Mouse (Mus musculus): ENCODE measurements around the gene Bcam.
A peak's percentile ranks its signal among the peaks of the same experiment; 100 is the strongest.
"Not testable (repeated sequence)": the region's sequence is repeated elsewhere in the genome, so short reads cannot be mapped to it uniquely, and the experiment has no call there.

Bcam gene

DNA sequence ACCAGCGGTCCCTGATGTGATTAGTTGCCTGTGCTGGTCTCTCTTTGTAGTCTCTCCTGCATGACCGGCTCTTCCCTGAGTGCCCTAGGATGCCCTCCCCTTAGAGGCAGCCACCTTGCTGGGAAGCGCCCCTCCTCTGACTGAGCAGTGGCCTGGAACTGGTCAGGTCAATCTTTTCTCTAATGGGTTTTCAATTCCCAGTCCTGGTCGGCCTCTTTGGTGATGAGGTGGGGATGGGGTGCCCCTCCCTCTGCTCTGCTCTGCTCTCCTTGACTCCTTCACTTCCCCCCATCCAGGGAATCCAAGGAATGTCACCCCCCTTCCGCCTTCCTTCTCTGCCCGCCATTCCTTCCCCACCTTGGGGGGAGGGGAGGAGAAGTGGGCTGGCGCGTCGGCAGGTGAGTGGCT, at the start of gene Bcam:
Bcam (minus strand) TSS at position 33 of the 408 bp plus-strand sequence.
- DNase-seq (ENCODE audit: extremely low read depth, low read depth): no peak

DNA sequence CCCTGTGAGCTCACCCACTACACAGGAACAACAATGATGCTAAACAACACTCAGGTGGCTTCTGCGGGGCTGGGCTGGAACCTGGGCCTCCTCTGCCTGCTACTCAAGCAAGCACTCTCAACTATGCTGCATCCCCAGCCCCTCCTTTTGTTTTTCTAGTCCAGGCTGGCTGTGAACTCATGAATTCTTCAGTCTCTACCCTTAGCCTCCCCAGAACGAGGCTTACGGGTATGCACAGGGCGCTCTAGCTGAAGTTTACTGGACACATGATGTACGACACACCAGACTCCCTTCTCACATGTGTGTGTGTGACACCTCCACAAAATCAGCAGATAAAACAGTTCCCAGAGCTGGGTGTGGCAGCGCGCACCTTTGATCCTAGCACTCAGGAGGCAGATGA, 48.1 kb upstream of the Bcam start:
- no peak for DNase-seq (ENCODE audit: extremely low read depth, low read depth)

DNA sequence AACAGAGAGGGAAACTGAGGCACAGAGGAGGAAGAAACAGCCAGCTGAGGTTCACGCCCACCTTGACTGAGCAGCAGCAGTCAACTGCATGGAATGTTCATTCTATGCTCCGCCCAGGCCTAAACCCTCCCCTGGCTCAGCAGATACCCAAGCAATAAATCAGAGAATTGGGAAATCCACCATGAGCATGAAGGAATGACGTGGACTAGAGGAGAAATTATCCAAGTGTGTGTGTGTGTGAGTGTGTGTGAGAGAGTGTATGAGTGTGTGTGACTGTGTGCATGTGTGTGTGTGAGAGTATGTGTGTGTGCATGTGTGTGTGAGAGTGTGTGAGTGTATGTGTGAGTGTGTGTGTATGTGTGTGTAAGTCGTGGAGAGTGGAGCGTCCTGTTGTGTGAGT, 47.6 kb upstream of the Bcam start:
- no peak for DNase-seq (ENCODE audit: extremely low read depth, low read depth)

GRCm38 (mm10) chr7:19817382-19818105, 46.7 kb upstream of the Bcam start:
- no peak for DNase-seq (ENCODE audit: extremely low read depth, low read depth)

GRCm38 (mm10) chr7:19816224-19816771, 45.5 kb upstream of the Bcam start:
- DNase-seq (ENCODE audit: extremely low read depth, low read depth): peak; percentile 76

GRCm38 (mm10) chr7:19815296-19816223, 44.7 kb upstream of the Bcam start:
- no peak for DNase-seq (ENCODE audit: extremely low read depth, low read depth)

DNA sequence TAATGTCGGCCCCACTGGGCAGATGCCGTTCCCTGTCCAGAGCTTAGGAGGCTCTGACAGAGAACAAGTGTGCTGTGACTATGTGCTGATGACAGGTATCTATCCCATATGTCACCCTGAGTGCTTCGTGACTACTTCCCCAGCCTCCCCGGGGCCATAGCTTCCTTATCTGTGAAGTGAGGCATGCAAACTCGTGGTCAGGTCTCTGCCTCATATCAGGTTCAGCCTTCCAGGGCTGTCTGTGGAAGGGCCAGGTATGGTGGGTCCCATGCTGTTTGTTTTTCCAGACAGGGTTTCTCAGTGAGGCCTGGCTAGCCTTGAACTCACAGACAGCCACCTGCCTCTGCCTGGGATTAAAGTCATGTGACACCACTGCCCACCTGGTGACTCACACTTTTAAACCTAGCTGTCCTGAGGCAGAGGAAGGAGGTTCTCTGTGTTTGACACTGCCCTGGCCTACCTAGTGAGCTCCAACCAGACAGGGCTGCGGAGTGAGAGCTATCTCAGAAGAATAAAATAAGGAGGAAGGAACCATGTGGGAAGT, 42.8 kb upstream of the Bcam start:
- DNase-seq (ENCODE audit: extremely low read depth, low read depth): peak; percentile 64

GRCm38 (mm10) chr7:19813161-19813560, 42.3 kb upstream of the Bcam start:
- no peak for DNase-seq (ENCODE audit: extremely low read depth, low read depth)

DNA sequence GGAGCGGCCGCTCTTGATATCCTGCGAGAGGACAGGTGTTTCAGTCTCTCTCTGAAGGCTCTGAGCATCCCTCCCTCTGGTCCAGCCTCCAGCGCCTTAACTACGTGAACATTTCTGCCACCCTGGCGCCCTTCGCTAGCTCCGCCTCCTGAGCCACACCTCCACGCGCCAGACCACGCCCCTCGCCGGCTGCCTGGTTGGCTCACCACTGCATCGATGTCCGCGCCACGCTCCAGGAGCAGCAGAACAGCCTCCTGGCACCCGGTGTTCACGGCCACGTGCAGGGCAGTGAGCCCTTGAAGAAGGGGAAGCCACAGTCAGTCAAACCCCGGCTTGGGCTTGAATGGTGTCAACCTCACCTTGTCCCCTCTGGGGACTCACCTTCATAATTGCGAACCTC, 40.3 kb upstream of the Bcam start:
- DNase-seq (ENCODE audit: extremely low read depth, low read depth): no peak

DNA sequence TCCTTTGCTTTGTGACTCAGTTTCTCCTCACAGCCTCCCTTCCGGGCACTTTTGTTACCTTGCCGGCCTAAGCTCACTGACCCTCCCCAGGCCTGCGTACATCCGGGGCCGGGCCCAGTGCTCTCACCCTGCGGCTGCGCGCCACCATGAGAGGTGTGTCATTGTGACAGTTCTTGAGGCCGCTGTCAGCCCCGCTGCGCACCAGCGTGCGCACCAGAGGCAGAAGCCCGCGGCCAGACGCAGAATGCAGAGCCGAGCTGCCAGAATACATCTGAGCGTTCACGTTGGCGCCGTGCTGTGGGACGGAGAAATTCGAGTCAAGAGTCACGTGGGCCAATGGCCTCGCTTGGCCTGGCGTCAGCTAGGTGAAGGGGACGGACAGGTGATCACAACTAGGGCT, 38.6 kb upstream of the Bcam start:
- DNase-seq (ENCODE audit: extremely low read depth, low read depth): no peak

DNA sequence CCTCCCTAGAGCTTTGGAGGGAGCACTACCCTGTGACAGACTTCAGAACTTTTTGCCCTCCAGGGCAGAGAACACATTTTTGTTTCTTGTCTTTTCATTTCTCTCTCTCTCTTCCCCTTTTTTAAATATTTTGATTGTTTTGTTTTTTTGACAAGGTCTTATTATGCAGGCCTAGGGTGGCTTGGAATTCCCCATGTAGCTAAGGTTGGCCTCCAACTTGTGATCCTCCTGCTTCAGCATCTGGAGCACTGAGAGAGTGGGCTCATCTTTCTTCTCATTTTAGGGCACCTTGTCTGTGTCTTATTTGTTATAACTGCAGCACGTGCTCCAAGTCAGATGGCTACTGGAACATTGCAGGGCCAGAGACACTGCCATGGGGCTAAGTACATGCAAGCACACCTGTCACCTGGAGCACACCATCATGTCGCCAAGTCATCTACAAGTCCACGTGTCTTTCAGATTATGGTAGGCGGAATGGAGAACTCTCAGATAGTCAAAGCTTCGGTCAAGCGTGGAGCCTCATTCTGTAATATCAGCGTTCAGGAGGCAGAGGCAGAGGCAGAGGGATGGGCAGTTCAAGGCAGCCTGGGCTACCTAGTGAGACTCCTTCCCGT, 35.6 kb upstream of the Bcam start:
- DNase-seq (ENCODE audit: extremely low read depth, low read depth): no peak

DNA sequence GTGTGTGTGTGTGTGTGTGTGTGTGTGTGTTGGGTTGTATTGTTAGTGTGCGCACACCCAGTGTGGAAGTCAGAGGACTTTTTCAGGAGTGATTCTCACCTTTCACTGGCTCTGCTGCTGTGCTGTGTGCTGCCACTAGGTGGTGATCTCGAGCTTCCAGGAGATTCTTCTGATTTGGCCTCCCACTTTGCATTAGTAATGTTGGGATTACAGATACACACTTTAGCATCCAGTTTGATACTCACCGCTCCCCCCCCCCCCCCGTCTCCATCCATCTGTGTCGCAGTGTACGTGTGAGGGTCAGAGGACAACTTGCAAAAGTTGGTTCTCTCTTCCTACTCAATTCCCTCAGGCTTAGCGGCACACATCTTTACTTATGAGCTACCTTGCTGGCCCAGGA, 32.2 kb upstream of the Bcam start:
- DNase-seq (ENCODE audit: extremely low read depth, low read depth): no peak

- no peak for DNase-seq (ENCODE audit: extremely low read depth, low read depth)
These were observed 29.9 kb upstream of the Bcam start for GRCm38 (mm10) chr7:19800764-19801163.

- DNase-seq (ENCODE audit: extremely low read depth, low read depth): peak; percentile 59
These were observed 26.1 kb upstream of the Bcam start, which contains the start of gene Cblc for GRCm38 (mm10) chr7:19796697-19797588. TSS of gene Cblc (minus strand) at chr7:19796809.

DNA sequence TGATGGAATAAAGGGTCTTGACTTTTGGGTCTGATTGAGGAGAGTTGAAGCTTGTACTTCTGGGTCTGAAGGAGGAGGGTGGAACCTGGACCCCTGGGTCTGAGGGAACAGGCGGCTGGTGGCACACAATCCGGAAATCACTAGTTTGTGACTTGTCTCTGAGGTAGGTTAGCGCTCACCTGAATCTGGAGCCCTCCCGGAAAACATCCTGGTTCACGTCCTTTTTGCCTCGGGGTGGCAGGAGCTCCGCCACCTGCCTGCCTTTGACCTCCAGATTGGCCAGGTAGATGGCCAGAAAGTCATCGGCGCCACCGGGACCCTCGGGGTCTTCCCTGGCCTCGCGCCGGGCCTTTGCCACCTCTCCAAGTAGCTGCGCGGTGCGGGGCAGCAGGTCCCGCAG, 25.4 kb upstream of the Bcam start:
- no peak for DNase-seq (ENCODE audit: extremely low read depth, low read depth)

DNA sequence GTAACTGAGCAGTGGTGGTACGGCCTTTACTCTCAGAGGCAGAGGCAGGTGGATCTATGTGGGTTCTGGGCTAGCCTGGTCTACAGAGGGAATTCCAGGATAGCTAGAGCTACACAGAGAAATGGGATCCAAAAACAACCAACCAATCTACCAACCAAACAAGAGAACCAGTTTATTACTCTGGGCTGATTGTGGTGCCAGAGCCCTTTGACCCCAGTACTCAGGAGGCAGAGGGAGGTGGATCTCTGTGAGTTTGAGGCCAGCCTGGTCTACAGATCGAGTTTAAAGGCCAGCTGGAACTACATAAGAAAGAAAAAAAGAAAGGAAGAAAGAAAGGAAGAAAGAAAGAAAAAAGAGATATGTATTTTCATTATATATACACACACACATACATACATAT, 24.4 kb upstream of the Bcam start:
- DNase-seq (ENCODE audit: extremely low read depth, low read depth): no peak

DNA sequence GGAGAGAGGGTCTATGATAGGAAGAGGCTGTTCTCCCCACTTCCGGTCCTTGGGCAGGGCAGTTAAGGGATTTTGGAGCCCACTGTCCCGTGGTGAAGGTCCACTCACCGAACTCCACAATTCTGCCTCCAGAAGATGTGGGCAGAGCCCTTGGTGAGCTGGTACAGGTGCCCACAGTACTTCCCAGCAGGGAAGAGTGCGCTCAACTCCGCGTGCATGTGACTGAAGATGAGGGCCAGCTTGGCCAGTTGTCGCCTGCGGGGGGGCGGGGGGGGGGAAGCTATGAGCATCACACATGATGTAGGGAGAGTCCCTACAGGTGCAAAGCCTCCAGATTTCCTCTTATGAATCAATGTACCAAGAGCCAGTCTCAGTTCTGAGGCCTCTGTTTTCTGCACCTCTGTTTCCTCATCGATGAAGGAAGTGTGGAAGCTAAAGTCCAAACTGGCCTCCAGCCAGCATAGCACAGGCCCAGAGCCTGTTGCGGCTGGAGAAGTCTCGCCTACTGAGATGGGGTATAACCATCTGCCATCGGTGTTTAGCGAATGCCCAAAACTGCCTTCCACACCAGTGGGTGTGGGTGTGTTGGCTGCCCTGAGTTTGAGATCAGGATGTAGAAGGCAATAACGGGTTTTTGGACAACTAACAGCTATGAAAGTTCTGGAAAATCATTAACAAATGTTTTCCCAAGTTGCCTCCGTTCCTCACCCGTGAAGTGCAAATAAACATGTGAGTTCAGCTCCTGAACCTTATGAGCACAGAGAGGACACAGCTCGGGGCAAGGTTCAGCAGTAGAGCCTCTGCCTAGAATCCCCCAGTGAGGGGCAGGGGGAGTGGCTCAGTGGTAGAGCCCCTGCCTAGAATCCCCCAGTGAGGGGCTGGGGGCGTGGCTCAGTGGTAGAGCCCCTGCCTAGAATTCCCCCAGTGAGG, 22.1 kb upstream of the Bcam start:
- no peak for DNase-seq (ENCODE audit: extremely low read depth, low read depth)

DNA sequence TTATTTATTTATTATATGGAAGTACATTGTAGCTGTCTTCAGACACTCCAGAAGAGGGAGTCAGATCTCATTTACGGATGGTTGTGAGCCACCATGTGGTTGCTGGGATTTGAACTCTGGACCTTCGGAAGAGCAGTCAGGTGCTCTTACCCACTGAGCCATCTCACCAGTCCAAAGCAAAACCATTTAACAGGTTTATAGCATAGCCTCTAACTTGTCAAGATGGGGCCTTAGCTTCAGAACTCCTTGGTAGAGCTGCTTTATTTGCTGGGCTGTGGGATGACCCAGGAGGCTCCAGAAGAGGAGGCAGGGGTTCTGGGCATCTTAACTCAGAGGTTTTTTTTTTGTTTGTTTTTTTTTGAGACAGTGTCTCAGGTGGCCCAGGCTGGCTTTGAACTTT, 20.7 kb upstream of the Bcam start:
- DNase-seq (ENCODE audit: extremely low read depth, low read depth): not testable (repeated sequence)

- DNase-seq (ENCODE audit: extremely low read depth, low read depth): no peak
These were observed 19.1 kb upstream of the Bcam start for GRCm38 (mm10) chr7:19789904-19790347.
